Comparison of ENCODE assay signal across 20 mouse cellular contexts in genomic region chr6:127670031-127670430, GRCm38 (mm10).
DNase-seq lines count a peak whose midpoint lies in the region; ATAC-seq and TF ChIP-seq lines count a peak whose summit lies in the region.
"Had no signal": no experiment of that assay in that cellular context is flagged by ENCODE, and none has a peak within 500 bp of the region (broad histone marks: within the 10 kb centered on the region; RNA-seq: fewer than 3 reads in every experiment).

No protein-coding gene starts in this region.

- H3K9ac ChIP-seq in intestine, postnatal 0 days (ENCODE audit: low read depth, low read length), result no peak overlapping the region
- no peak overlapping the region for H3K9ac ChIP-seq in intestine, embryonic 15.5 days
- no peak overlapping the region for H3K9ac ChIP-seq in liver, postnatal 0 days (replicated peaks)
- no peak overlapping the region for H3K9ac ChIP-seq in forebrain, embryonic 15.5 days (replicated peaks)
- H3K9ac ChIP-seq: embryonic facial prominence, embryonic 15.5 days; hindbrain, embryonic 12.5 days; liver, embryonic 12.5 days; midbrain, embryonic 13.5 days had no signal

- H3K9me3 ChIP-seq in intestine, postnatal 0 days (ENCODE audit: control insufficient read depth), result no peaks in the 10 kb centered on the region
- H3K9me3 ChIP-seq in intestine, embryonic 15.5 days, result no peaks in the 10 kb centered on the region
- H3K9me3 ChIP-seq in liver, postnatal 0 days (ENCODE audit: low read length), result no peaks in the 10 kb centered on the region
- no peaks in the 10 kb centered on the region for H3K9me3 ChIP-seq in forebrain, embryonic 15.5 days
- H3K9me3 ChIP-seq: embryonic facial prominence, embryonic 15.5 days; hindbrain, embryonic 12.5 days; limb, embryonic 10.5 days; liver, embryonic 12.5 days; midbrain, embryonic 13.5 days had no signal

- DNase-seq in cerebellum, postnatal 10 days, result peak; percentile 46 to 53
- no peak for DNase-seq in liver, postnatal 0 days
- no peak for DNase-seq in liver
- no peak for DNase-seq in brain, embryonic 14.5 days (ENCODE audit: low read depth)
- DNase-seq: adrenal gland, adult 2 months; gastrocnemius, postnatal 25 days; lung, postnatal 10 days; spleen, adult 18-20 months; thymus, adult 18-20 months had no signal

- no peak for TF ChIP-seq POLR2A in brain, embryonic 14.5 days (IDR thresholded peaks at IDR 0.05; ENCODE audit: borderline replicate concordance, extremely low read depth, insufficient read depth, insufficient read length, poor library complexity, severe bottlenecking)

- WGBS in intestine, postnatal 0 days, result 96% methylated on average over 4 of the region's 4 CpGs
- 97% methylated on average over 4 of the region's 4 CpGs for WGBS in intestine, embryonic 15.5 days
- WGBS in liver, postnatal 0 days (ENCODE audit: insufficient replicate concordance), result 87% methylated on average over 4 of the region's 4 CpGs
- 91% methylated on average over 4 of the region's 4 CpGs for WGBS in forebrain, embryonic 15.5 days

- no peaks in the 10 kb centered on the region for H3K27me3 ChIP-seq in intestine, postnatal 0 days (replicated peaks; ENCODE audit: control insufficient read depth, insufficient read depth, low read length)
- no peaks in the 10 kb centered on the region for H3K27me3 ChIP-seq in intestine, embryonic 15.5 days (replicated peaks)
- H3K27me3 ChIP-seq in liver, postnatal 0 days (ENCODE audit: insufficient read depth, low read length), result no peaks in the 10 kb centered on the region
- H3K27me3 ChIP-seq in forebrain, embryonic 15.5 days, result no peaks in the 10 kb centered on the region
- H3K27me3 ChIP-seq: embryonic facial prominence, embryonic 15.5 days; hindbrain, embryonic 12.5 days; liver, embryonic 12.5 days; midbrain, embryonic 13.5 days had no signal

- H3K4me1 ChIP-seq in intestine, postnatal 0 days (replicated peaks; ENCODE audit: control insufficient read depth, insufficient read depth, low read length), result no peaks in the 10 kb centered on the region
- no peaks in the 10 kb centered on the region for H3K4me1 ChIP-seq in intestine, embryonic 15.5 days (replicated peaks)
- no peaks in the 10 kb centered on the region for H3K4me1 ChIP-seq in liver, postnatal 0 days (ENCODE audit: insufficient read depth)
- H3K4me1 ChIP-seq in forebrain, embryonic 15.5 days, result peaks cover 8% of the 10 kb centered on the region; the same call in 1 of the 2 replicates
- H3K4me1 ChIP-seq: embryonic facial prominence, embryonic 15.5 days; limb, embryonic 10.5 days; liver, embryonic 12.5 days had no signal

- no peak overlapping the region for H3K4me3 ChIP-seq in intestine, postnatal 0 days (ENCODE audit: low read depth, low read length)
- no peak overlapping the region for H3K4me3 ChIP-seq in intestine, embryonic 15.5 days (replicated peaks)
- H3K4me3 ChIP-seq in liver, postnatal 0 days (ENCODE audit: low read depth, low read length), result no peak overlapping the region
- no peak overlapping the region for H3K4me3 ChIP-seq in forebrain, embryonic 15.5 days
- H3K4me3 ChIP-seq: embryonic facial prominence, embryonic 15.5 days; hindbrain, embryonic 12.5 days; limb, embryonic 10.5 days; liver, embryonic 12.5 days; midbrain, embryonic 13.5 days; myocyte had no signal

- no peak for TF ChIP-seq EP300 in liver, postnatal 0 days (IDR thresholded peaks at IDR 0.05; ENCODE audit: low read depth)

- TF ChIP-seq CTCF in intestine, postnatal 0 days (IDR thresholded peaks at IDR 0.05; ENCODE audit: low read depth), result peak; percentile 59
- TF ChIP-seq CTCF in liver, postnatal 0 days (IDR thresholded peaks at IDR 0.05; ENCODE audit: low read depth), result peak; percentile 26; the same call in 1 of the 2 replicates
- 0 out of 2 replicates have a peak, but pooled peaks have one; percentile 8 for TF ChIP-seq CTCF in brain, embryonic 14.5 days (IDR thresholded peaks at IDR 0.05; ENCODE audit: borderline replicate concordance, extremely low read depth, insufficient read depth, insufficient read length)

- no peak overlapping the region for H3K27ac ChIP-seq in intestine, postnatal 0 days (ENCODE audit: low read depth, low read length)
- H3K27ac ChIP-seq in intestine, embryonic 15.5 days, result no peak overlapping the region
- no peak overlapping the region for H3K27ac ChIP-seq in liver, postnatal 0 days (ENCODE audit: low read depth)
- no peak overlapping the region for H3K27ac ChIP-seq in forebrain, embryonic 15.5 days (replicated peaks)
- H3K27ac ChIP-seq: embryonic facial prominence, embryonic 15.5 days; hindbrain, embryonic 12.5 days; limb, embryonic 10.5 days; liver, embryonic 12.5 days; midbrain, embryonic 13.5 days had no signal

- ATAC-seq in cerebellum, adult (ENCODE audit: insufficient number of reproducible peaks, low FRiP score, low TSS enrichment), result no peak
- ATAC-seq in intestine, postnatal 0 days, result no peak
- no peak for ATAC-seq in intestine, embryonic 15.5 days
- no peak for ATAC-seq in liver, postnatal 0 days
- no peak for ATAC-seq in forebrain, embryonic 15.5 days (replicated peaks)
- ATAC-seq: inflammation-experienced regulatory T-cells, adult 6 months; liver, embryonic 12.5 days; midbrain, embryonic 13.5 days had no signal

- H3K4me2 ChIP-seq in intestine, postnatal 0 days (replicated peaks; ENCODE audit: low read depth), result no peak overlapping the region
- H3K4me2 ChIP-seq in intestine, embryonic 15.5 days (replicated peaks), result no peak overlapping the region
- H3K4me2 ChIP-seq in liver, postnatal 0 days (ENCODE audit: low read depth, low read length), result no peak overlapping the region
- H3K4me2 ChIP-seq in forebrain, embryonic 15.5 days (replicated peaks), result no peak overlapping the region
- H3K4me2 ChIP-seq: embryonic facial prominence, embryonic 15.5 days; hindbrain, embryonic 12.5 days; liver, embryonic 12.5 days; midbrain, embryonic 13.5 days had no signal

- H3K36me3 ChIP-seq in intestine, postnatal 0 days (ENCODE audit: control insufficient read depth, insufficient read depth), result no peaks in the 10 kb centered on the region
- no peaks in the 10 kb centered on the region for H3K36me3 ChIP-seq in intestine, embryonic 15.5 days
- no peaks in the 10 kb centered on the region for H3K36me3 ChIP-seq in liver, postnatal 0 days (replicated peaks; ENCODE audit: insufficient read depth, low read length)
- H3K36me3 ChIP-seq in forebrain, embryonic 15.5 days, result no peaks in the 10 kb centered on the region
- H3K36me3 ChIP-seq: embryonic facial prominence, embryonic 15.5 days; hindbrain, embryonic 12.5 days; limb, embryonic 10.5 days; liver, embryonic 12.5 days; midbrain, embryonic 13.5 days had no signal

Comparison
In these comparisons a context has a peak if more than half of its experiments do, and no peak if none do; other contexts are left out.
1. DNase-seq: peak in cerebellum, postnatal 10 days (2 of 2); none in liver, postnatal 0 days (single experiment), liver (single experiment) and brain, embryonic 14.5 days (single experiment).
2. CTCF ChIP-seq: peak in every context shown above with its lines; median percentile 59 in intestine, postnatal 0 days; 26 in liver, postnatal 0 days; 8 in brain, embryonic 14.5 days.